Mouse (Mus musculus) testis, postnatal 14 days (tissue): ENCODE measurements around the gene Arhgef17.

Experiments
- DNase-seq: peaks from one replicate; pipeline ENCODE4 v3.0.0; 2021; ENCODE audit warnings: low spot score

The Arhgef17 gene

GRCm38 (mm10) chr7:100941169-100941568 lies 9.3 kb upstream of the Arhgef17 start:
- no peak for DNase-seq

GRCm38 (mm10) chr7:100938106-100938505 lies 6.2 kb upstream of the Arhgef17 start:
- DNase-seq, result no peak

- DNase-seq, result no peak
Measured at GRCm38 (mm10) chr7:100937481-100937880, 5.6 kb upstream of the Arhgef17 start.

GRCm38 (mm10) chr7:100933520-100933919 lies 1.6 kb upstream of the Arhgef17 start:
- DNase-seq, result no peak

- peak; percentile 91 for DNase-seq
Measured at GRCm38 (mm10) chr7:100932481-100933007, 637 bp upstream of the Arhgef17 start.

- peak; percentile 38 for DNase-seq
Measured at GRCm38 (mm10) chr7:100931316-100931925, 486 bp downstream of the Arhgef17 start.

- peak; percentile 59 for DNase-seq
Measured at GRCm38 (mm10) chr7:100930619-100931315, 1.1 kb downstream of the Arhgef17 start.

GRCm38 (mm10) chr7:100929639-100930303 lies 2.1 kb downstream of the Arhgef17 start:
- DNase-seq, result no peak

- no peak for DNase-seq
Measured at GRCm38 (mm10) chr7:100928456-100928855, 3.5 kb downstream of the Arhgef17 start.

GRCm38 (mm10) chr7:100927287-100928000 lies 4.5 kb downstream of the Arhgef17 start:
- DNase-seq, result no peak

- no peak for DNase-seq
Measured at GRCm38 (mm10) chr7:100926311-100926923, 5.5 kb downstream of the Arhgef17 start.

- no peak for DNase-seq
Measured at GRCm38 (mm10) chr7:100924674-100925445, 7.0 kb downstream of the Arhgef17 start.

GRCm38 (mm10) chr7:100924200-100924599 lies 7.7 kb downstream of the Arhgef17 start:
- no peak for DNase-seq

- no peak for DNase-seq
Measured at GRCm38 (mm10) chr7:100922907-100923306, 9.0 kb downstream of the Arhgef17 start.

- no peak for DNase-seq
Measured at GRCm38 (mm10) chr7:100921289-100921688, 10.6 kb downstream of the Arhgef17 start.

GRCm38 (mm10) chr7:100919809-100920107 lies 12.1 kb downstream of the Arhgef17 start:
- DNase-seq, result peak; percentile 69

- no peak for DNase-seq
Measured at GRCm38 (mm10) chr7:100919006-100919808, 12.7 kb downstream of the Arhgef17 start.

GRCm38 (mm10) chr7:100918176-100918575 lies 13.7 kb downstream of the Arhgef17 start:
- peak; percentile 63 for DNase-seq

- no peak for DNase-seq
Measured at GRCm38 (mm10) chr7:100917751-100918150, 14.2 kb downstream of the Arhgef17 start.

- DNase-seq, result no peak
Measured at GRCm38 (mm10) chr7:100916526-100916925, 15.4 kb downstream of the Arhgef17 start.
